In the genomic region with DNA sequence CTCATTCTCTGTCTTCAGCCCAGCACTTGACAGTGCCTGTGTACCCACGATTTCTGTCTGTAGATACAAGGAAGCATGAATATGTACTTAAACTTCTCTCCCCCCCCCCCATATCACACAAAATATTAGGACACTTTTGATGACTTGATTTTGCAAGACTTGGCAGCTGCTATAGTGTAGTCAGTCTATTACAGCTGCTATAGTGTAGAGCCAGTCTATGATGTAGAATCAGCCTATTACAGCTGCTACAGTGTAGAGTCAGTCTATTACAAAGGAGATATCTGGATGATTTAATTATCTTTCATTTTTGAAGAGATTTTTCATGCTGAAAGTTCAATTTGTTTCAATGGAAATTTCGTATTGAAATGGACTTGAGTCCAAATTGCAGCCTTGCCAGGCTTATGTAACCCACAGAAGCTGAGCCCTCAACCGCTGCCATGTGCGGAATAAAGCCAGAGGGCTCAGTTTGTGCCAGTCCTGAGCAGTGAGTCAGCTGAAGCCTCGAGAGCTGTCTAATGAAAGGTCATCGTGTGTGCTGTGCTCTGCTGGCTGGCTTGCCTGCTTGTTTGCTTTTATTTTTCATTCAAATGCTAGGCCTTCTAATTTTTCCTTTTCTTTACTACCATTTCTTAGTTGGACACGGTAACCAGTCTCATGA, we compare ENCODE assay signal across 8 mouse cellular contexts. TPM values are rescaled to one million over a fixed set of nuclear protein-coding genes. Genes with fewer than 3 reads are reported as not detected.
DNase-seq lines count a peak whose midpoint lies in the region; ATAC-seq and TF ChIP-seq lines count a peak whose summit lies in the region.
"Had no signal": no experiment of that assay in that cellular context is flagged by ENCODE, and none has a peak within 500 bp of the region (broad histone marks: within the 10 kb centered on the region; RNA-seq: fewer than 3 reads in every experiment).

No protein-coding gene starts in this region.

- no peaks in the 10 kb centered on the region for H3K36me3 ChIP-seq in lung, embryonic 14.5 days (ENCODE audit: insufficient read depth)
- no peaks in the 10 kb centered on the region for H3K36me3 ChIP-seq in thymus, adult 2 months (ENCODE audit: control insufficient read depth, insufficient read depth, low read length)

- intact Hi-C loops in heart, postnatal 14 days (cut with DNase I) = no loop called here

- H3K4me3 ChIP-seq in cerebellum, adult 2 months (replicated peaks; ENCODE audit: insufficient read depth, low read depth, low read length) = no peak overlapping the region
- no peak overlapping the region for H3K4me3 ChIP-seq in lung, embryonic 14.5 days (ENCODE audit: low read depth, low read length)
- H3K4me3 ChIP-seq in thymus, adult 2 months (ENCODE audit: control insufficient read depth, insufficient read depth, low read length) = no peak overlapping the region

- no peak overlapping the region for H3K4me2 ChIP-seq in lung, embryonic 14.5 days

- WGBS in cerebellum, adult 2 months = 30% methylated on average over 7 of the region's 7 CpGs
- WGBS in lung, embryonic 14.5 days = 73% methylated on average over 7 of the region's 7 CpGs
- 87% methylated on average over 7 of the region's 7 CpGs for WGBS in thymus, adult 2 months

- DNase-seq in testis, postnatal 10 days (ENCODE audit: low spot score) = peak; percentile 31
- no peak for DNase-seq in testis, postnatal 14 days (ENCODE audit: low spot score)
- peak; percentile 74 to 89 for DNase-seq in cerebellum, adult 2 months
- peak; percentile 55 to 69 for DNase-seq in heart, postnatal 14 days
- peak; percentile 64 for DNase-seq in lung, embryonic 14.5 days
- DNase-seq in thymus, adult 18-20 months = no peak
- DNase-seq in thymus, adult 2 months = no peak

- H3K27ac ChIP-seq in cerebellum, adult 2 months (ENCODE audit: insufficient read depth, low read length) = peak overlapping the region; percentile 67; the same call in 1 of the 2 replicates
- no peak overlapping the region for H3K27ac ChIP-seq in lung, embryonic 14.5 days (ENCODE audit: low read depth)
- H3K27ac ChIP-seq in thymus, adult 2 months (ENCODE audit: control insufficient read depth, insufficient read depth, low read length) = no peak overlapping the region

- no peak for TF ChIP-seq POLR2A in cerebellum, adult 2 months (IDR thresholded peaks at IDR 0.05; ENCODE audit: borderline replicate concordance, insufficient read depth, low read length)
- no peak for TF ChIP-seq POLR2A in thymus, adult 2 months (IDR thresholded peaks at IDR 0.05; ENCODE audit: control insufficient read depth, extremely low read depth, insufficient read depth, low read length, poor library complexity)

- H3K4me1 ChIP-seq in cerebellum, adult 2 months (ENCODE audit: control insufficient read depth, insufficient read depth, low read length) = peaks cover 10% of the 10 kb centered on the region
- H3K4me1 ChIP-seq in lung, embryonic 14.5 days (ENCODE audit: insufficient read depth) = no peaks in the 10 kb centered on the region
- H3K4me1 ChIP-seq in thymus, adult 2 months (replicated peaks; ENCODE audit: control insufficient read depth, insufficient read depth, low read length) = no peaks in the 10 kb centered on the region

- peak; percentile 82; the same call in 1 of the 2 replicates for ATAC-seq in lung, embryonic 14.5 days (ENCODE audit: insufficient read depth)

- TF ChIP-seq CTCF in cerebellum, adult 2 months (IDR thresholded peaks at IDR 0.05; ENCODE audit: borderline replicate concordance, insufficient read depth, low read depth, low read length) = no peak
- no peak for TF ChIP-seq CTCF in lung, embryonic 14.5 days (IDR thresholded peaks at IDR 0.05; ENCODE audit: low read depth)
- TF ChIP-seq CTCF in thymus, adult 2 months (IDR thresholded peaks at IDR 0.05; ENCODE audit: borderline replicate concordance, control insufficient read depth, extremely low read depth, insufficient read depth, low read length, poor library complexity) = no peak

- no peak overlapping the region for H3K9ac ChIP-seq in lung, embryonic 14.5 days

- H3K9me3 ChIP-seq in lung, embryonic 14.5 days (ENCODE audit: low read depth, low read length) = no peaks in the 10 kb centered on the region

- no peaks in the 10 kb centered on the region for H3K27me3 ChIP-seq in cerebellum, adult 2 months (ENCODE audit: control insufficient read depth, insufficient read depth, low read length)
- no peaks in the 10 kb centered on the region for H3K27me3 ChIP-seq in lung, embryonic 14.5 days (ENCODE audit: insufficient read depth, low read length)
- no peaks in the 10 kb centered on the region for H3K27me3 ChIP-seq in thymus, adult 2 months (ENCODE audit: control insufficient read depth, insufficient read depth, low read length)

RNA-seq across cellular contexts. Expression of gene Abhd6, which starts 36.2 kb away (rescaled TPM):
- polyA plus RNA-seq in cerebellum, adult 2 months (2012; rRNA removed) = 56.0 and 59.1 TPM in 2 replicates
- total RNA-seq in heart, postnatal 14 days (2021) = 1 to 10 TPM; 7.6 to 8.8 TPM
- 14.8 and 15.1 TPM in 2 replicates for polyA plus RNA-seq in lung, embryonic 14.5 days (2014; fragmentation: Nextera tagmentation; extraction: Ambion mirVana)
- 15.6 and 18.1 TPM in 2 replicates for polyA plus RNA-seq in thymus, adult 2 months (2012; rRNA removed)

RNA-seq across cellular contexts. Expression of gene Rpp14, which starts 41.2 kb away (rescaled TPM):
- polyA plus RNA-seq in cerebellum, adult 2 months (2012; rRNA removed) = 27.5 and 36.2 TPM in 2 replicates
- 10 to 100 TPM; 25.5 to 28.5 TPM for total RNA-seq in heart, postnatal 14 days (2021)
- polyA plus RNA-seq in lung, embryonic 14.5 days (2014; fragmentation: Nextera tagmentation; extraction: Ambion mirVana) = 51.4 and 60.1 TPM in 2 replicates
- 7.2 and 7.5 TPM in 2 replicates for polyA plus RNA-seq in thymus, adult 2 months (2012; rRNA removed)

RNA-seq across cellular contexts. Expression of gene Dnase1l3, which starts 44.5 kb away (rescaled TPM):
- polyA plus RNA-seq in cerebellum, adult 2 months (2012; rRNA removed) = 0.02 TPM in 1 of 2 replicates, not detected in the other
- under 1 TPM in 1 of 2 experiments, not detected in 1; 0.27 TPM for total RNA-seq in heart, postnatal 14 days (2021)
- polyA plus RNA-seq in lung, embryonic 14.5 days (2014; fragmentation: Nextera tagmentation; extraction: Ambion mirVana) = 0.05 TPM in 1 of 2 replicates, not detected in the other
- polyA plus RNA-seq in thymus, adult 2 months (2012; rRNA removed) = 22.0 and 27.8 TPM in 2 replicates
- polyA plus RNA-seq: neural tube, embryonic 11.5 days had no signal

RNA-seq across cellular contexts. Expression of gene Pxk, which starts 59.1 kb away (rescaled TPM):
- polyA plus RNA-seq in cerebellum, adult 2 months (2012; rRNA removed) = 66.7 and 67.7 TPM in 2 replicates
- 10 to 100 TPM; 20.6 to 24.4 TPM for total RNA-seq in heart, postnatal 14 days (2021)
- polyA plus RNA-seq in lung, embryonic 14.5 days (2014; fragmentation: Nextera tagmentation; extraction: Ambion mirVana) = 31.2 and 33.3 TPM in 2 replicates
- polyA plus RNA-seq in thymus, adult 2 months (2012; rRNA removed) = 25.1 and 28.7 TPM in 2 replicates

Comparison
In these comparisons a context has a peak if more than half of its experiments do, and no peak if none do; other contexts are left out.
1. DNase-seq: peak in testis, postnatal 10 days (single experiment), cerebellum, adult 2 months (2 of 2), heart, postnatal 14 days (2 of 2) and lung, embryonic 14.5 days (single experiment); none in testis, postnatal 14 days (single experiment), thymus, adult 18-20 months (0 of 2) and thymus, adult 2 months (single experiment).
2. RNA of gene Dnase1l3, which starts 44.5 kb away (polyA plus RNA-seq): 22.0 to 27.8 TPM in thymus, adult 2 months; 0.05 TPM in lung, embryonic 14.5 days and 0.02 TPM in cerebellum, adult 2 months; every median in the first group is over 10 times any median in the second.